Mouse (Mus musculus) ES-Bruce4 (cell line): Measurements from ENCODE around the gene Mcf2l.

ENCODE experiments used
- CTCF ChIP-seq: IDR thresholded peaks from one replicate; pipeline ENCODE4 v1.8.1; 2011; ENCODE audit warnings: low read depth, low read length
- POLR2A ChIP-seq: IDR thresholded peaks from one replicate; pipeline ENCODE4 v1.8.1; 2011; ENCODE audit warnings: low read length; ENCODE audit not compliant: insufficient read depth

- TF ChIP-seq CTCF (no peak), POLR2A (no peak)
These were observed 27.2 kb upstream of the Mcf2l start for GRCm38 (mm10) chr8:12846447-12846846.
